Mouse (Mus musculus): Measurements from ENCODE around the gene Rab30. TPM values are rescaled to one million over a fixed set of nuclear protein-coding genes. Genes with fewer than 3 reads are reported as not detected.
"Not testable (repeated sequence)": the region's sequence is repeated elsewhere in the genome, so short reads cannot be mapped to it uniquely, and the experiment has no call there.

Gene Rab30
- polyA plus RNA-seq, 1 experiment from 2014 or later: 21.8 TPM

- no peaks in the 10 kb centered on the region for H3K36me3 ChIP-seq
- no peak overlapping the region for H3K4me3 ChIP-seq (replicated peaks)
- H3K4me2 ChIP-seq (replicated peaks): no peak overlapping the region
- H3K9ac ChIP-seq: no peak overlapping the region
- no peaks in the 10 kb centered on the region for H3K4me1 ChIP-seq
- no peak for ATAC-seq (ENCODE audit: insufficient number of reproducible peaks, low FRiP score, low TSS enrichment, low read depth)
- H3K27ac ChIP-seq (replicated peaks): no peak overlapping the region
- no peaks in the 10 kb centered on the region for H3K27me3 ChIP-seq
- WGBS: 69% methylated on average over 4 of the region's 4 CpGs
- no peaks in the 10 kb centered on the region for H3K9me3 ChIP-seq (replicated peaks)
Measured at GRCm38 (mm10) chr7:92724261-92724660, 17.1 kb upstream of the Rab30 start.

GRCm38 (mm10) chr7:92729583-92729982 lies 11.8 kb upstream of the Rab30 start:
- not testable (repeated sequence) for H3K4me2 ChIP-seq (replicated peaks); H3K4me3 ChIP-seq (replicated peaks); ATAC-seq (ENCODE audit: insufficient number of reproducible peaks, low FRiP score, low TSS enrichment, low read depth); H3K9ac ChIP-seq; H3K27ac ChIP-seq (replicated peaks); H3K4me1 ChIP-seq; H3K9me3 ChIP-seq (replicated peaks); H3K36me3 ChIP-seq; H3K27me3 ChIP-seq
- 76% methylated on average over 3 of the region's 3 CpGs for WGBS

- Histone ChIP-seq H3K27ac (replicated peaks) (no peak overlapping the region), H3K9me3 (replicated peaks) (no peaks in the 10 kb centered on the region), H3K9ac (no peak overlapping the region), H3K4me2 (replicated peaks) (no peak overlapping the region), H3K27me3 (no peaks in the 10 kb centered on the region), H3K4me3 (replicated peaks) (no peak overlapping the region), H3K36me3 (no peaks in the 10 kb centered on the region), H3K4me1 (no peaks in the 10 kb centered on the region)
- no peak for ATAC-seq (ENCODE audit: insufficient number of reproducible peaks, low FRiP score, low TSS enrichment, low read depth)
- WGBS: 71% methylated on average over 4 of the region's 4 CpGs
Measured at GRCm38 (mm10) chr7:92730465-92730864, 10.9 kb upstream of the Rab30 start.

DNA sequence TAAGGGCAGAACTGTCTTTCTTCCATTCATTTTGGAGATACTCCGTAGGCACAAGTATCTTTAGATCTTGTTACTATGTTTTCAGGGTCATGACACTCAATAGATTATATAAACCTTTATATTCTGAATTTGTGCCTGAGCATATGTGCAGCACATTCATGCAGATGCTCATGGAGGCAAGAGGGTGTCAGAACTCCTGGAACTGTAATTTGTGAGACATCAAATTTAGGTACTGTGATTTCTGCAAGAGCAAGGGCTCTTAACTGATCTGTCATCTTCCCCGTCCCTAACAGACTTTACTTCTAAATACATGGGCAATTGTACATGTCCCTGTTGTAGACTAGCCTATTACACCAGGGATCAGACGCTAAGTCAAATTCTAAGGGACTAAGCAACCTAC lies 10.4 kb upstream of the Rab30 start:
- H3K36me3 ChIP-seq: no peaks in the 10 kb centered on the region
- ATAC-seq (ENCODE audit: insufficient number of reproducible peaks, low FRiP score, low TSS enrichment, low read depth): no peak
- 57% methylated on average over 3 of the region's 3 CpGs for WGBS

DNA sequence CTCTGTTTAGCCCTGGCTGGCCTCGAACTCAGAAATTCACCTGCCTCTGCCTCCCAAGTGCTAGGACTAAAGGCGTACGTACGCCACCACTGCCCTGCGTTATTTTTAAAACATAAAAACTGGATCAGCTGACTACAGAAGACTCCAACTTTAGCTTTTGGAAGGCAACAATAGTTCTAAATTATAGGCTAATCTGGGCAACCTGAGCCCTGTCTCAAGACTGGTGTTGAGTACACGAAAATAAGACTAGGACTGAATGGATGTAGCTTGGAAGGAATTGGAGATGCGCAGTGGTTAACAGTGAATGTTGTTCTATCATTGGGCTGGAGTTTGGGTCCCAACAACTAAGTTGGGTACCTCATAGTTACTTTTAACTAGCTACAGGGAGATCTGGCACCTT lies 9.3 kb upstream of the Rab30 start:
- ATAC-seq (ENCODE audit: insufficient number of reproducible peaks, low FRiP score, low TSS enrichment, low read depth): no peak
- Histone ChIP-seq H3K4me1 (no peaks in the 10 kb centered on the region), H3K27ac (replicated peaks) (no peak overlapping the region), H3K4me2 (replicated peaks) (no peak overlapping the region), H3K9me3 (replicated peaks) (no peaks in the 10 kb centered on the region), H3K27me3 (no peaks in the 10 kb centered on the region), H3K36me3 (0 out of 2 replicates have a peak, but pooled peaks cover 5% of the 10 kb centered on the region), H3K9ac (no peak overlapping the region), H3K4me3 (replicated peaks) (no peak overlapping the region)
- 92% methylated on average over 7 of the region's 7 CpGs for WGBS

More for the DNA sequence above, 10.4 kb upstream of the Rab30 start:
- Histone ChIP-seq H3K4me3 (replicated peaks) (no peak overlapping the region), H3K4me2 (replicated peaks) (no peak overlapping the region), H3K9me3 (replicated peaks) (no peaks in the 10 kb centered on the region), H3K9ac (no peak overlapping the region), H3K27ac (replicated peaks) (no peak overlapping the region), H3K27me3 (no peaks in the 10 kb centered on the region), H3K4me1 (no peaks in the 10 kb centered on the region)

GRCm38 (mm10) chr7:92737560-92737959 lies 3.8 kb upstream of the Rab30 start:
- WGBS: 42% methylated on average over 1 of the region's 1 CpGs
- Histone ChIP-seq H3K27me3 (no peaks in the 10 kb centered on the region), H3K27ac (replicated peaks) (peak overlapping the region; percentile 55), H3K9ac (no peak overlapping the region), H3K4me1 (peaks cover 13% of the 10 kb centered on the region; the same call in 1 of the 2 replicates), H3K4me2 (replicated peaks) (no peak overlapping the region), H3K9me3 (replicated peaks) (no peaks in the 10 kb centered on the region), H3K36me3 (0 out of 2 replicates have a peak, but pooled peaks cover 5% of the 10 kb centered on the region), H3K4me3 (replicated peaks) (no peak overlapping the region)
- ATAC-seq (ENCODE audit: insufficient number of reproducible peaks, low FRiP score, low TSS enrichment, low read depth): no peak

- Histone ChIP-seq H3K4me2 (replicated peaks) (peak overlapping the region; percentile 45), H3K4me3 (replicated peaks) (peak overlapping the region; percentile 84), H3K27me3 (no peaks in the 10 kb centered on the region), H3K9me3 (replicated peaks) (no peaks in the 10 kb centered on the region), H3K9ac (peak overlapping the region; percentile 87; the same call in 1 of the 2 replicates), H3K36me3 (0 out of 2 replicates have a peak, but pooled peaks cover 5% of the 10 kb centered on the region), H3K27ac (replicated peaks) (no peak overlapping the region), H3K4me1 (peaks cover 28% of the 10 kb centered on the region)
- WGBS: 24% methylated on average over 6 of the region's 6 CpGs
- ATAC-seq (ENCODE audit: insufficient number of reproducible peaks, low FRiP score, low TSS enrichment, low read depth): no peak
Measured at GRCm38 (mm10) chr7:92739956-92740355, 1.4 kb upstream of the Rab30 start.

DNA sequence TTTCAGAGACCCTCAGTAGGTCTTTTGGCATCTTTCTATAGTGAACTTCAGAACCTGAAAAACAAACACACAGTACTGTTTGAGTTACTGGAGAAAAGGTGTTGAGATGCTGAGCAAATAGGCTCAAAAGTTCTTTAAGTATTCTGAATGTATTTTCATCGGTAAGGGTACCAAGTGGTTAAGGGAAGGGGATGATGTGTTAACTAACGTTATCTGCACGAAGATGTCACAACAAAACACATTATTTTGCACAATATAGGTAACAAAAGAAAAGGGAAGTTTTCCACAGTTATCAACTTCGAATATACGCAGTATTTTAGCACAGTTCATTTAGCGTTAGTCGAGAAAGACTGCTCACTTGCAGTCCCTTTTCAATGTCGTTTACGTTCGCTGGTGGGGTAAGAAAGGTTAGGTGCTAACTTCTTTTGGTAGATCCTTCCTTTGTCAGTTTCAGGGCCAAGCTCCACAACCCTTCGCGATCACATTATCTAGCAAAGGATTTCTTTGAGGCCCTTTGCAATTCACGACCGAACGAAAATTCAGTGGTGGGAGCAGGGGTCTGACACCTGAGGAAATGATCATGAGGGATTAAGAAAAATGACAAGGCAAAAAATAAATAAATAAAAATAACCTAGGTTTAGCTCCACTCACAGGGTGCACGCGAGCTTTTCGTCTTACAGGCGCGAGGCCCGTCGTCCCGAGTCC lies 840 bp upstream of the Rab30 start:
- Histone ChIP-seq H3K4me3 (replicated peaks) (peak overlapping the region; percentile 84), H3K36me3 (0 out of 2 replicates have a peak, but pooled peaks cover 5% of the 10 kb centered on the region), H3K4me2 (replicated peaks) (peak overlapping the region; percentile 45), H3K9ac (peak overlapping the region; percentile 87), H3K4me1 (peaks cover 28% of the 10 kb centered on the region), H3K27me3 (no peaks in the 10 kb centered on the region), H3K9me3 (replicated peaks) (no peaks in the 10 kb centered on the region), H3K27ac (replicated peaks) (peak overlapping the region; percentile 95)
- 2% methylated on average over 23 of the region's 23 CpGs for WGBS
- ATAC-seq (ENCODE audit: insufficient number of reproducible peaks, low FRiP score, low TSS enrichment, low read depth): no peak

DNA sequence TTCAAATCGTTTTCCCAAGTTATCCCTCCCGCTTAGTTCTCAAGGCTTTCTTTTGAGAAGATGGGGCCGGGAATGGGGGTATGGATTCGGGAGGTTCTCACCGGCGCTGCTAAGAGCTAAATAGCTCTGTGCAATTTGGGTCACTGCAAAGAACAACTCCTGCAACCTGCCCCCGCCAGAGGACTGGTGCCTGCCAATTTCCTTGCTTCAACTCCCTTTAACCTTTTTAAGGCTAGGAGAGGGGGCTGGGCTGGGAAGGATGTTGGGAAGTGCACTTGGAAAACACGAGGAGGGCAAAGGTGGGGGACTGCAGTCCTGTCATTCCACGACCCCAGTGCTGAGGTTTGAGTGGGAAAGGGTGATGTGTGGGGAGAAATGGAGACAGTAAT lies 452 bp downstream of the Rab30 start:
- peak overlapping the region; percentile 49 for H3K9ac ChIP-seq
- 0% methylated on average over 9 of the region's 9 CpGs for WGBS

GRCm38 (mm10) chr7:92742341-92742741 lies 938 bp downstream of the Rab30 start:
- WGBS: under 1% methylated on average over 16 of the region's 16 CpGs
- Histone ChIP-seq H3K9me3 (replicated peaks) (no peaks in the 10 kb centered on the region), H3K4me2 (replicated peaks) (peak overlapping the region; percentile 81), H3K9ac (peak overlapping the region; percentile 49; the same call in 1 of the 2 replicates), H3K4me1 (peaks cover 28% of the 10 kb centered on the region), H3K27me3 (no peaks in the 10 kb centered on the region), H3K4me3 (replicated peaks) (peak overlapping the region; percentile 84), H3K27ac (replicated peaks) (peak overlapping the region; percentile 61; the same call in 1 of the 2 replicates), H3K36me3 (no peaks in the 10 kb centered on the region)
- no peak for ATAC-seq (ENCODE audit: insufficient number of reproducible peaks, low FRiP score, low TSS enrichment, low read depth)

More for the DNA sequence above, 452 bp downstream of the Rab30 start:
- peak; percentile 6; the same call in 1 of the 2 replicates for ATAC-seq (ENCODE audit: insufficient number of reproducible peaks, low FRiP score, low TSS enrichment, low read depth)
- peak overlapping the region; percentile 61 for H3K27ac ChIP-seq (replicated peaks)
- peak overlapping the region; percentile 84 for H3K4me3 ChIP-seq (replicated peaks)
- peaks cover 28% of the 10 kb centered on the region for H3K4me1 ChIP-seq
- H3K27me3 ChIP-seq: no peaks in the 10 kb centered on the region
- 0 out of 2 replicates have a peak, but pooled peaks cover 2% of the 10 kb centered on the region for H3K36me3 ChIP-seq
- H3K4me2 ChIP-seq (replicated peaks): peak overlapping the region; percentile 81
- no peaks in the 10 kb centered on the region for H3K9me3 ChIP-seq (replicated peaks)

- no peaks in the 10 kb centered on the region for H3K27me3 ChIP-seq
- H3K27ac ChIP-seq (replicated peaks): peak overlapping the region; percentile 61; the same call in 1 of the 2 replicates
- WGBS: 2% methylated on average over 6 of the region's 6 CpGs
- H3K4me2 ChIP-seq (replicated peaks): peak overlapping the region; percentile 81
- peak overlapping the region; percentile 84 for H3K4me3 ChIP-seq (replicated peaks)
- ATAC-seq (ENCODE audit: insufficient number of reproducible peaks, low FRiP score, low TSS enrichment, low read depth): no peak
- 0 out of 2 replicates have a peak overlapping the region, but pooled peaks have one; percentile 49 for H3K9ac ChIP-seq
- peaks cover 27% of the 10 kb centered on the region for H3K4me1 ChIP-seq
- no peaks in the 10 kb centered on the region for H3K9me3 ChIP-seq (replicated peaks)
- H3K36me3 ChIP-seq: no peaks in the 10 kb centered on the region
Measured at GRCm38 (mm10) chr7:92742774-92743173, 1.4 kb downstream of the Rab30 start.
